Mouse (Mus musculus): Measurements from ENCODE around the gene Rpl24. TPM values are rescaled to one million over a fixed set of nuclear protein-coding genes. Genes with fewer than 3 reads are reported as not detected.
"Not testable (repeated sequence)": the region's sequence is repeated elsewhere in the genome, so short reads cannot be mapped to it uniquely, and the experiment has no call there.

Rpl24 gene
- total RNA-seq (2018; cell fraction: chromatin; rRNA removed) = 100 to 1,000 TPM in 3 of 26 experiments, 10 to 100 TPM in 23; 22.3 to 159 (median 51.0) TPM
- total RNA-seq (2018; cell fraction: cytosol; rRNA removed) = 100 to 1,000 TPM; 394 to 810 (median 509) TPM
- 100 to 1,000 TPM in 13 of 26 experiments, 10 to 100 TPM in 13; 63.1 to 140 (median 101) TPM for total RNA-seq (2018; cell fraction: nucleus; rRNA removed)
- 608 to 832 TPM (median 816 TPM) in 3 replicates for polyA plus RNA-seq (2018)

DNA sequence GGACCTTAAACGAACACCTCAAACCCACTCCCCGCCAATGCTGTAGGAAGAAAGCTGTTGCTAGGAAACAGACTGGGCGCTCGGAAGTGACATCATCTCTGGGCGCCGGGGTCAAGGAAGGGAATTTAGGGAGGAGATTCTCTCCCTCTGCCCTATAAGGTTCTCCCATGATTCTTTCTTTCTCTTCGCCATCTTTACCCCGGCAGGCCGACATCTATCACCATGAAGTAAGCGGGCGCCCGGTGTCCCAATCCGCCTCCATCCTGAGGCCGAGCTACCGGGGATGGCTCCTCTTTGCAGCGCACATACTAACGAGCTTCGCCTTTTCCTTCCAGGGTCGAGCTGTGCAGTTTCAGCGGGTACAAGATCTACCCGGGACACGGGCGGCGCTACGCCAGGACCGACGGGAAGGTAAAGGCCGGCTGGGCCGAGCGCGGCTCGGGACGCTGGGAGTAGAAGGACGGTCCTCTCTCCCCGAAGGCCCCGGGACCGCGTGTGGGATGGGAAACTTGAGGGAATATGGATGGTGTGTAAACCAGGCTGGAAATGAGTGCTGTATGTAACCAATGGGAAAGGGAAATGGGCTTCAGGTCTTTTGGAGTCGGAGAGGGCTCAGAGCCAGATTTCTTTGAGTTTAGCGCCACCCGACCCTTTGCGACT lies at the start of gene Rpl24:
Gene Rpl24 (plus strand): TSS at position 64 of the 660 bp plus-strand sequence.
- Histone ChIP-seq H3K79me2 (ENCODE audit: inconsistent target) (peaks cover 48% of the 10 kb centered on the region), H3K36me3 (ENCODE audit: inconsistent target) (peaks cover 29% of the 10 kb centered on the region; the same call in 1 of the 2 replicates), H3K27ac (peak within 1 kb of the TSS; percentile 51), H3K4me3 (ENCODE audit: inconsistent target) (peak within 1 kb of the TSS; percentile 87)
- under 1% methylated on average over 37 of the region's 42 CpGs for WGBS (ENCODE audit: missing documents)

DNA sequence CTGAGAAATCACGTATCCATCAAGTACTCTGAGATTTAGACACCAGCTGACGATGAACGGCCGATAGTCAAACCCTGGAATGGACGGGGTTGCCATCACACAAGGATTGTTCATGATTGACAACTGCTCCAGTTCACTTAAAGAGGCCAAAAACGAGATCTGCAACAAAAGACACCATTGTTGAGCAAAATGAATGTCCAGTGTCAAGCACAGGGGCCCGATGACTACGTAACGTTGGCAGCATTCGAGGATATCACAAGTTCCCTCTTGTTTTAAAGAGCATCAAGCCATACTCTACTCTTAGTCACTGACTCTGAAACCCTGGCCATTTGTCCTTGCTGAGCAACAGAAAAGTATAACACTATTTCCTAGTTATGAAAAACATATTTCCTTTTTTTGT lies 44.0 kb upstream of the Rpl24 start:
- no peaks in the 10 kb centered on the region for H3K36me3 ChIP-seq (ENCODE audit: inconsistent target)
- H3K4me3 ChIP-seq (ENCODE audit: inconsistent target) = no peak overlapping the region
- no peak overlapping the region for H3K27ac ChIP-seq
- H3K79me2 ChIP-seq (ENCODE audit: inconsistent target) = no peaks in the 10 kb centered on the region
- 96% methylated on average over 10 of the region's 10 CpGs for WGBS (ENCODE audit: missing documents)

- 75% methylated on average over 4 of the region's 4 CpGs for WGBS (ENCODE audit: missing documents)
- no peaks in the 10 kb centered on the region for H3K79me2 ChIP-seq (ENCODE audit: inconsistent target)
- no peaks in the 10 kb centered on the region for H3K36me3 ChIP-seq (ENCODE audit: inconsistent target)
- no peak overlapping the region for H3K27ac ChIP-seq
- no peak overlapping the region for H3K4me3 ChIP-seq (ENCODE audit: inconsistent target)
Measured at GRCm38 (mm10) chr16:55924010-55924409, 42.1 kb upstream of the Rpl24 start.

DNA sequence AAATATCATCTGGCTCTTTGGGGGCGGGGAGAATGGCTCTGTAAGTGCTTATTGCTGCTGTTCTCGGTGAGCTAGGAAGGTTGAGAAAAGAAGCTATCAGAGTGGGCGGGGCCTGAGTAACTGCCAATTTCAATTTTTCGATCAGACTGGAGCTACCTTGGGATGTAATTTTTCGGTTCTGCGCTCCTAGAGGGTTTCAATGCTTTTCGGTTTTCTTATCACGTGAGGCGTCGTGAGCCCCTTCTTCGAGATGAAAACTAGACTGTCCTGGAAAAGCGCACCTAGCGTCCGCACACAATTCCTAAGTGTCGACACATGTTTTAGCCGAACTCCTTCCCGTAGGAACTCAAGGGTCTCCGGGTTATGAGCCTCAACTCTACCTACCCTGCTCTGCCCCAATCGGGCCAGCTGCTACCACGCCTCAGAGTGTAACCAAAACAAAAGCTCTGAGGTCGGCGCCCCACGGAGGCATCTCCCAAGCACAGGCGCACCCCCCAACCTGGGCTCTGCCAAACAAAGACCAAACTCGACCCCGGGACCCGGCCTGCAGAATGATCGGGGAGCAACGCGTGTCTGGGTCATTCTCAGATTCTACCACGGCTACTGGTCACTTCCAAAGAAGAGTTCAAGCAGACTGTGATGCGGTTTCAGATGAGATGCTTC lies 32.3 kb upstream of the Rpl24 start:
- under 1% methylated on average over 32 of the region's 32 CpGs for WGBS (ENCODE audit: missing documents)
- H3K36me3 ChIP-seq (ENCODE audit: inconsistent target) = no peaks in the 10 kb centered on the region
- no peaks in the 10 kb centered on the region for H3K79me2 ChIP-seq (ENCODE audit: inconsistent target)
- H3K4me3 ChIP-seq (ENCODE audit: inconsistent target) = peak overlapping the region; percentile 99
- H3K27ac ChIP-seq = peak overlapping the region; percentile 15; the same call in 1 of the 2 replicates

DNA sequence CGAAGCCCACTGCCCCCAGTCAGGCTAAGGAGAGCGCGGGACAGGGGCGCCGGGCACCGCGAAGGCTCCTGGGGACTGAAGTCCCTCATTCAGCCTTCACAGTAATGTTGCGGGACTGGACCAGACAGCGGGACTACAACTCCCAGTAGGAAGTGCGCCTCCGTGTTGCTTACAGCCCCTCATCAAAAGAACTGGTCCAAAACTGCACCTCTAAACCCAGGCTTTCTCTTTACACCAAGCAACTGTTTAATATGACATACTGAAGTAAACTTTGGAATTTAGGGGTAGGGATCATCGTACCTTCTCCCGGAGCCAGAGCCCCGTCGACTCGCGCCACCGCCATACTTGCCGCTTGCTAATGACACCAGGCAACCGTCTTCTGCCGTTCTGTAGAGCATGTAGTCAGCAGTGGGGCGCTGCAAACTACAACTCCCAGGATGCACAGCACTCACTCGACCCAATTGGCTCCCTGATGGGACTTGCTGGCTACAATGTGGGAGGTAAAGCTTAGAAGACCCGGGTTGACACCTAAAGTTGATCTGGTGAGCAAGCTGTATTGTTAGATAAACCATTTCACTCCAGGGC lies 31.5 kb upstream of the Rpl24 start, which contains the start of gene Cep97:
Gene Cep97 (minus strand): TSS at position 403 of the 585 bp plus-strand sequence.
- H3K4me3 ChIP-seq (ENCODE audit: inconsistent target) = peak within 1 kb of the TSS; percentile 99
- WGBS (ENCODE audit: missing documents) = under 1% methylated on average over 24 of the region's 24 CpGs
- no peaks in the 10 kb centered on the region for H3K36me3 ChIP-seq (ENCODE audit: inconsistent target)
- peak within 1 kb of the TSS; percentile 21; the same call in 1 of the 2 replicates for H3K27ac ChIP-seq
- H3K79me2 ChIP-seq (ENCODE audit: inconsistent target) = no peaks in the 10 kb centered on the region

GRCm38 (mm10) chr16:55938761-55939160 lies 27.3 kb upstream of the Rpl24 start:
- Histone ChIP-seq H3K36me3 (ENCODE audit: inconsistent target) (no peaks in the 10 kb centered on the region), H3K4me3 (ENCODE audit: inconsistent target) (no peak overlapping the region), H3K27ac (no peak overlapping the region), H3K79me2 (ENCODE audit: inconsistent target) (no peaks in the 10 kb centered on the region)
- 89% methylated on average over 4 of the region's 4 CpGs for WGBS (ENCODE audit: missing documents)

DNA sequence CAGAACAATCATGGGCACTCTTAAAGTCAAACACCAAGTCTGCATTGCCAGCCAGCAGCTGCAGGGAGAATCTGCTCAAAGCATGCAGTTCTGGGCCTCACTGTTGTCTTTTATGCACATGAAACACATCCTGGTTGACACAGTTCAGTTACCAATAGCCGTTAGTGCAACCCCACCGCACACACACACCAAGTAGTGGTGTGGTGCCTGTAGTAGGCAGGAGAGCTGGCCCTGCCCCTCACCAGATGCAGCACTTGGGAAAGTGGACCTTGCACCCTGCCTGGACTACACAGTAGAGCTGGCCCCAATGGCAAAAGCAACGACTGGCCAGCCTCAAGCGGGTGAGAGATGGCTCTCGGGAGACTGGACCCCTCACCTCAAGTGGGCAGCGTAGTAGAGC lies 26.4 kb upstream of the Rpl24 start:
- WGBS (ENCODE audit: missing documents) = 96% methylated on average over 4 of the region's 6 CpGs
- Histone ChIP-seq H3K27ac (no peak overlapping the region), H3K79me2 (ENCODE audit: inconsistent target) (no peaks in the 10 kb centered on the region), H3K4me3 (ENCODE audit: inconsistent target) (no peak overlapping the region), H3K36me3 (ENCODE audit: inconsistent target) (no peaks in the 10 kb centered on the region)

GRCm38 (mm10) chr16:55940781-55941180 lies 25.3 kb upstream of the Rpl24 start:
- Histone ChIP-seq H3K36me3 (ENCODE audit: inconsistent target) (no peaks in the 10 kb centered on the region), H3K79me2 (ENCODE audit: inconsistent target) (no peaks in the 10 kb centered on the region), H3K4me3 (ENCODE audit: inconsistent target) (no peak overlapping the region), H3K27ac (no peak overlapping the region)
- 94% methylated on average over 4 of the region's 4 CpGs for WGBS (ENCODE audit: missing documents)

- 84% methylated on average over 3 of the region's 3 CpGs for WGBS (ENCODE audit: missing documents)
- no peaks in the 10 kb centered on the region for H3K79me2 ChIP-seq (ENCODE audit: inconsistent target)
- no peak overlapping the region for H3K4me3 ChIP-seq (ENCODE audit: inconsistent target)
- no peak overlapping the region for H3K27ac ChIP-seq
- no peaks in the 10 kb centered on the region for H3K36me3 ChIP-seq (ENCODE audit: inconsistent target)
Measured at GRCm38 (mm10) chr16:55947266-55947665, 18.8 kb upstream of the Rpl24 start.

DNA sequence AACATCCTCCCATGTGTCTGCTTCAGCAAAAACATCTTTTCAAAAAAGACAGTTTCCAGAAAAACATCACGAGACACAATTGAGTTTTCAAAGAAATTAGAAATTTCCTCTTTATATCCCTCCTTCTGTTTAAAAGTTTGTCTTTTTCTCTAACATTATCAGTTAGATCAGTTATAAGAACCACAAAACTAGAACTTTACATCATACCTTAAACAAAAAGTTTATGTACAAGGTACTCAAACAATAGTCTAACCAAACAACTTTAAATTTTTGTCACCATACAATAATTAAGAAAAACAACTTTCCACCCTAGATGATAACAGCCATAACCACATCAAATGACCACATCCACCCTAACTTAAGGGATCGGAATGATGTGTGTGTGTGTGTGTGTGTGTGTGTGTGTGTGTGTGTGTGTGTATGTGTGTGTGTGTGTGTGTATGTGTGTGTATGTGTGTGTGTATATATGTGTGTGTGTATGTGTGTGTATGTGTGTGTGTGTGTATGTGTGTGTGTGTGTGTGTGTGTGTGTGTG lies 18.1 kb upstream of the Rpl24 start:
- WGBS (ENCODE audit: missing documents) = 94% methylated on average over 1 of the region's 2 CpGs
- not testable (repeated sequence) for H3K4me3 ChIP-seq (ENCODE audit: inconsistent target); H3K27ac ChIP-seq

GRCm38 (mm10) chr16:55948963-55949362 lies 17.1 kb upstream of the Rpl24 start:
- H3K4me3 ChIP-seq (ENCODE audit: inconsistent target) = no peak overlapping the region
- peak overlapping the region; percentile 24; the same call in 1 of the 2 replicates for H3K27ac ChIP-seq
- no peaks in the 10 kb centered on the region for H3K79me2 ChIP-seq (ENCODE audit: inconsistent target)
- no peaks in the 10 kb centered on the region for H3K36me3 ChIP-seq (ENCODE audit: inconsistent target)
- 3% methylated on average over 7 of the region's 7 CpGs for WGBS (ENCODE audit: missing documents)

More for the DNA sequence above, 18.1 kb upstream of the Rpl24 start:
- H3K79me2 ChIP-seq (ENCODE audit: inconsistent target); H3K36me3 ChIP-seq (ENCODE audit: inconsistent target): not testable (repeated sequence)

DNA sequence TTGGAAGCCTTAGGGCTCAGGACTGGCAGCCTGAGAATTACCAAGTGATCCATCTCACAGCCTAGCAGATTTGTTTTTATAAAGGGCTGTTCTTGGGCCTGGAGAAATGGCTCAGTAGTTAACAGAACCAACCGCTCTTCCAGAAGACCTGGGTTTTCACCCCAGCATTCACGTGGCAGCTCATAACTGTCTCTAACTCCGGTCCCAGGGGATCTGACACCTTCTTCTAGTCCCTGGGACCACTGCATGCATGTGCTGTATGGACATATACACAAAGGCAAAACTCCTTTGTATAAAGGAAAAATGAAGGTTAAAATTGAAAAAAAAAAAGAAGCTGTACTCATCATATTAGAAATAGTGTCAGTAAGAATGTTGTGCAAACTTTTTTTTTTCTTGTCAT lies 15.6 kb upstream of the Rpl24 start:
- H3K79me2 ChIP-seq (ENCODE audit: inconsistent target) = no peaks in the 10 kb centered on the region
- no peak overlapping the region for H3K4me3 ChIP-seq (ENCODE audit: inconsistent target)
- WGBS (ENCODE audit: missing documents) = 86% methylated on average over 3 of the region's 3 CpGs
- no peaks in the 10 kb centered on the region for H3K36me3 ChIP-seq (ENCODE audit: inconsistent target)
- no peak overlapping the region for H3K27ac ChIP-seq

DNA sequence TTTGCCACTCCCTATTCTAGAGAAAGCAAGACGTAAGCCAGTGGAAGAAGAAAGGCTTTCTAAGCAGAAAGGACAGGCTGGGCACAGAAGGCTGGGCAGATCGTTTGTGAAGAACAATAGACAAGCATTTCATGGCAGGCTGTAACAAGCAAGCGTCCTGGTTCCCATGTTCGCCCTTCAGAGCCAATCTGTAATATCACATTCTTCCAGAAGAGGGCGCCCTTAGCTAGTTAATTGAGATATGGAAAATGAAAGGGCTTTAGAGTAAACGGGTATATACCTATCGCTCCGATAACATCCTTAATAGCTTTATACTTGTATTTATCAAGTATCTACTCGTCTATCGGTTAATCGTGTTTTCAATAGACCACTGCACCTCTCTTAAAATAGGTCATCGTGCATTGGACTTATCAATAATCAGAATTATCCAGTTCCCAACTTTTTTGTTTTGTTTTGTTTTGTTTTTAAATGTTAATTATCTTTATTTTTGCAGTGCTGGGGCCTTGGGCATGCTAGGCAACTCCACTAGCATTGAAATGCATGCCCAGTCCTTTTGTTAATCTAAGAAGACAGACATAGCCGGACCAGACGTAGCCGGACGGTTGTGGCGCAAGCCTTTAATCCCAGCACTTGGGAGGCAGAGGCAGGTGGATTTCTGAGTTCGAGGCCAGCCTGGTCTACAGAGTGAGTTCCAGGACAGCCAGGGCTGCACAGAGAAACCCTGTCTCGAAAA lies 15.0 kb upstream of the Rpl24 start:
- H3K79me2 ChIP-seq (ENCODE audit: inconsistent target) = no peaks in the 10 kb centered on the region
- 7% methylated on average over 14 of the region's 19 CpGs for WGBS (ENCODE audit: missing documents)
- peak overlapping the region; percentile 14; the same call in 1 of the 2 replicates for H3K27ac ChIP-seq
- no peaks in the 10 kb centered on the region for H3K36me3 ChIP-seq (ENCODE audit: inconsistent target)
- H3K4me3 ChIP-seq (ENCODE audit: inconsistent target) = peak overlapping the region; percentile 45
